Mouse (Mus musculus) cortical plate, adult 2 months (tissue): Measurements from ENCODE around the gene Zfp941. TPM values are rescaled to one million over a fixed set of nuclear protein-coding genes. Genes with fewer than 3 reads are reported as not detected.

Experiments used
- H3K27ac ChIP-seq: fragments of 200-500 bp; 2 replicates; pipeline ENCODE4 v1.5.1; 2012; ENCODE audit warnings: low read length, control low read depth, inconsistent platforms; ENCODE audit not compliant: insufficient read depth
- H3K4me1 ChIP-seq: fragments of 200-500 bp; 2 replicates; pipeline ENCODE4 v1.6.1; 2011; ENCODE audit warnings: low read length; ENCODE audit not compliant: control insufficient read depth, insufficient read depth
- H3K4me3 ChIP-seq: fragments of 200-500 bp; 2 replicates; pipeline ENCODE4 v1.5.1; 2011; ENCODE audit warnings: mild to moderate bottlenecking, low read length, control low read depth; ENCODE audit not compliant: insufficient read depth
- CTCF ChIP-seq: fragments of 200-500 bp; IDR thresholded peaks from 2 replicates; pipeline ENCODE4 v1.5.1; 2011; ENCODE audit warnings: mild to moderate bottlenecking, control low read depth, low read length; ENCODE audit not compliant: insufficient read depth; ENCODE audit errors: extremely low read depth
- POLR2A ChIP-seq: fragments of 200-500 bp; IDR thresholded peaks from 2 replicates; pipeline ENCODE4 v1.6.1; 2011; ENCODE audit warnings: mild to moderate bottlenecking, low read length, control low read depth; ENCODE audit not compliant: insufficient read depth; ENCODE audit errors: extremely low read depth
- polyA plus RNA-seq: library from polyadenylated mRNA; depleted of rRNA; stranded (reverse); fragments of >200 nt; gene quantifications from 2 replicates; pipeline ENCODE4 v1.2.3, GENCODE M21; 2012

Gene Zfp941
- polyA plus RNA-seq, 1 experiment, result 17.5 TPM

DNA sequence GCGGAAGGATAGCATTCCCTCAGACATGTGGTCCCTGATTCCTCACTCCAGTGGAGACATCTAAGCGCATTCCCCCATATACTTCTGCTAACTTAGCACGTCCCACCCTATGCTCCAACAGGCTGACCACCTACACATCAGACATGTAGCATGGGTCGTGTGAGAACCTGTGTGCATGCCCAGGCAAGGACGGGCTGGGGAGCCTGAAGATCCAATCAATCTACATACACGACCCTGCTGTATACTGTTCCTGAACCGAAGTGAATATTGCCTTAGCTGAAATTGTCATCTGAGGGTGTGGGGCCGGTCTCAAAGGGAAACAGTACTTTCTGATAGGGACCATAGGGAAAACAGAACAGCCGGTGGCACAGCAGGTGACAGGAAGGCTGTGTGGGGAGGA is 33.2 kb upstream of the Zfp941 start:
- Histone ChIP-seq H3K27ac (no peak overlapping the region), H3K4me3 (peak overlapping the region; percentile 87), H3K4me1 (peaks cover 8% of the 10 kb centered on the region)
- no peak for TF ChIP-seq CTCF
- no peak for TF ChIP-seq POLR2A

DNA sequence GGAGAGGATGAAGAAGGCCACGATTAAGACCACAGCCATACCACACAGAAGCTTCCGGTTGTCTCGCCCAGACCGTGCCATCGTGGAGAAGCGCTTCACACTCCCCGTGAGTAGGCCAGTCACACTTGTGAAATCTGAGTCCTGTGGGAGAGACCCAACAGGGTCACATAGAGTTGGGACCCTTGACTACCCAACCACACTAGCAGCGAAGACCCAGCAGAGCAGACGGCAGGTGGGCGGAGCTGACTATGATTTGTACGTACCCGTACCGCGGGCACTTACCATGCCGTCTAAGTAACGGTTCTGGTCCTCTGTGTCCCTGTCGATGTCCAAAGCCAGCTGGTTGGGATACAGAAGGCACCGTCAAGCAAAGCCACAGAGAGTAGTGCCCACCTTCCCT is 32.5 kb upstream of the Zfp941 start:
- peak overlapping the region; percentile 87; the same call in 1 of the 2 replicates for H3K4me3 ChIP-seq
- no peak overlapping the region for H3K27ac ChIP-seq
- H3K4me1 ChIP-seq, result peaks cover 8% of the 10 kb centered on the region
- TF ChIP-seq POLR2A (no peak), CTCF (no peak)

GRCm38 (mm10) chr7:140853386-140853785 is 31.4 kb upstream of the Zfp941 start:
- TF ChIP-seq POLR2A (no peak), CTCF (no peak)
- peaks cover 4% of the 10 kb centered on the region; the same call in 1 of the 2 replicates for H3K4me1 ChIP-seq

DNA sequence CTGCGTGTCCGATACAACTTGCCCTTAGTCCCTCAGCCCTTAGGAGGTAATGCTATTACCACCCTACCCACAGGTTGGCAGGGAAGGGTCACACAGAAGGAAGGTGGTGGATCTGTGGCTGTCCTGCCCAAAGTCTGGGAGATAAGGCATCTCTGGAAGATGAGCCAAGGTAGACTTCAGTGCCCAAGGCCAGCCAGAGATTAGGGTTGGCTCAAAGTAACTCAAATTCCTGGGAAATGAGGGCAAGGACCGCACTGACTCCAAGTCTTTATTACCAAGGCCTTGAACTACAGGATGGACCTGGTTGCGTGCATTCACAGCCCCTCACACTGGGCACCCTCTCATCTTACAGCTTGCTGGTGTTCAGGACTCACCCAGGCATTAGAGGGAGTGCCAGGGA is 29.9 kb upstream of the Zfp941 start:
- TF ChIP-seq CTCF (no peak), POLR2A (no peak)
- Histone ChIP-seq H3K4me1 (peaks cover 4% of the 10 kb centered on the region; the same call in 1 of the 2 replicates), H3K4me3 (no peak overlapping the region)

More at GRCm38 (mm10) chr7:140853386-140853785, 31.4 kb upstream of the Zfp941 start:
- no peak overlapping the region for H3K4me3 ChIP-seq
- no peak overlapping the region for H3K27ac ChIP-seq

GRCm38 (mm10) chr7:140848591-140848990 is 26.6 kb upstream of the Zfp941 start:
- Histone ChIP-seq H3K4me3 (no peak overlapping the region), H3K4me1 (no peaks in the 10 kb centered on the region), H3K27ac (no peak overlapping the region)
- no peak for TF ChIP-seq CTCF

More for the DNA sequence above, 29.9 kb upstream of the Zfp941 start:
- H3K27ac ChIP-seq, result no peak overlapping the region

- Histone ChIP-seq H3K4me1 (no peaks in the 10 kb centered on the region), H3K27ac (no peak within 1 kb of the TSS), H3K4me3 (no peak within 1 kb of the TSS)
- TF ChIP-seq POLR2A (no peak), CTCF (no peak)
Observed at GRCm38 (mm10) chr7:140847755-140848580, 26.0 kb upstream of the Zfp941 start, which contains the start of gene Odf3. Odf3 (plus strand) TSS chr7:140847805.

GRCm38 (mm10) chr7:140846676-140847075 is 24.7 kb upstream of the Zfp941 start:
- no peak overlapping the region for H3K4me3 ChIP-seq
- H3K27ac ChIP-seq, result no peak overlapping the region
- TF ChIP-seq CTCF, result no peak
- no peak for TF ChIP-seq POLR2A
- no peaks in the 10 kb centered on the region for H3K4me1 ChIP-seq

DNA sequence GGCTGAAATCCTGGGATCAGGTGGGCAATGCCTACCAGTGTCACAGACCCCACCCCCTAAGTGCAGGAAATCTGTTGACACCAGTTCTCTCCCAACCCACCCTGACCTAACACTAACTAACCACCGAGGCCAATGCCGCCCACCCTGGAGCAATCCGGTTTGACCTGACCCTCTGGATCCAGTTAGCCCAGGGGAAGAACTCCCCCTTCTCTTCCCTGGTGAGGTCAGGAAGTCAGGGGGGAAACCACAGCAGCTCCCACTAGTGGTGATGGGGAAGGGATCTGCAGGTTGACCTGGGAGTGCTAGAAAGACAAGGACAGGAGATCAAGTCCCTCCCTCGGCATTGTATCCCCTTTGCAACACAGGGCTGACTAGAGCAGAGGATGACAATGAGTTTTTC is 23.7 kb upstream of the Zfp941 start:
- no peak overlapping the region for H3K27ac ChIP-seq
- H3K4me3 ChIP-seq, result no peak overlapping the region
- no peak for TF ChIP-seq CTCF
- no peak for TF ChIP-seq POLR2A
- no peaks in the 10 kb centered on the region for H3K4me1 ChIP-seq

GRCm38 (mm10) chr7:140844905-140845665 is 23.1 kb upstream of the Zfp941 start, which contains the start of gene Scgb1c1:
Scgb1c1 (plus strand) TSS chr7:140845547.
- Histone ChIP-seq H3K4me1 (no peaks in the 10 kb centered on the region), H3K27ac (no peak within 1 kb of the TSS), H3K4me3 (no peak within 1 kb of the TSS)
- no peak for TF ChIP-seq POLR2A
- TF ChIP-seq CTCF, result peak; percentile 89
